Comparison of ENCODE assay signal across 9 mouse cellular contexts in genomic region chr3:52180785-52181184, GRCm38 (mm10).
A peak's percentile ranks its signal among the peaks of the same experiment; 100 is the strongest.
DNase-seq lines count a peak whose midpoint lies in the region; ATAC-seq and TF ChIP-seq lines count a peak whose summit lies in the region.
"Had no signal": no experiment of that assay in that cellular context is flagged by ENCODE, and none has a peak within 500 bp of the region (broad histone marks: within the 10 kb centered on the region; RNA-seq: fewer than 3 reads in every experiment).

No protein-coding gene starts in this region.

- H3K27ac ChIP-seq in intestine, postnatal 0 days (ENCODE audit: low read depth, low read length): peak overlapping the region; percentile 57
- H3K27ac ChIP-seq in neural tube, embryonic 13.5 days (replicated peaks): peak overlapping the region; percentile 92

- no peak overlapping the region for H3K4me2 ChIP-seq in intestine, postnatal 0 days (replicated peaks; ENCODE audit: low read depth)
- H3K4me2 ChIP-seq in neural tube, embryonic 13.5 days: peak overlapping the region; percentile 45

- H3K36me3 ChIP-seq in intestine, postnatal 0 days (ENCODE audit: control insufficient read depth, insufficient read depth): no peaks in the 10 kb centered on the region
- H3K36me3 ChIP-seq in neural tube, embryonic 13.5 days: no peaks in the 10 kb centered on the region

- no peaks in the 10 kb centered on the region for H3K27me3 ChIP-seq in intestine, postnatal 0 days (replicated peaks; ENCODE audit: control insufficient read depth, insufficient read depth, low read length)
- no peaks in the 10 kb centered on the region for H3K27me3 ChIP-seq in neural tube, embryonic 13.5 days
- H3K27me3 ChIP-seq: CH12.LX had no signal

- DNase-seq in left cerebral cortex, adult 18-20 months (ENCODE audit: low spot score in 2 of 2): peak; percentile 44 to 59
- DNase-seq in left cerebral cortex, postnatal 36 days (ENCODE audit: low spot score in 2 of 2): no peak
- DNase-seq in embryo, embryonic 11.5 days (ENCODE audit: low read depth, low spot score): peak; percentile 54
- DNase-seq in heart, adult 11 months: peak; percentile 99
- DNase-seq in lung, adult 18-20 months: peak; percentile 87 to 92
- peak; percentile 70 to 83 for DNase-seq in urinary bladder, postnatal 4 days (ENCODE audit: low spot score in 2 of 2)

- no peaks in the 10 kb centered on the region for H3K9me3 ChIP-seq in intestine, postnatal 0 days (ENCODE audit: control insufficient read depth)
- H3K9me3 ChIP-seq in neural tube, embryonic 13.5 days: no peaks in the 10 kb centered on the region

- 26% methylated on average over 10 of the region's 10 CpGs for WGBS in intestine, postnatal 0 days
- WGBS in neural tube, embryonic 13.5 days: 18% methylated on average over 10 of the region's 10 CpGs

- H3K4me3 ChIP-seq in intestine, postnatal 0 days (ENCODE audit: low read depth, low read length): no peak overlapping the region
- no peak overlapping the region for H3K4me3 ChIP-seq in neural tube, embryonic 13.5 days

- ATAC-seq in intestine, postnatal 0 days: peak; percentile 69
- peak; percentile 55 for ATAC-seq in neural tube, embryonic 13.5 days (ENCODE audit: low read depth)

- no peak overlapping the region for H3K9ac ChIP-seq in intestine, postnatal 0 days (ENCODE audit: low read depth, low read length)
- peak overlapping the region; percentile 31; the same call in 1 of the 2 replicates for H3K9ac ChIP-seq in neural tube, embryonic 13.5 days

- no peak for TF ChIP-seq CTCF in intestine, postnatal 0 days (IDR thresholded peaks at IDR 0.05; ENCODE audit: low read depth)

- intact Hi-C loops in left cerebral cortex, postnatal 36 days (cut with DNase I): no loop called here

- no peaks in the 10 kb centered on the region for H3K4me1 ChIP-seq in intestine, postnatal 0 days (replicated peaks; ENCODE audit: control insufficient read depth, insufficient read depth, low read length)
- peaks cover 59% of the 10 kb centered on the region for H3K4me1 ChIP-seq in neural tube, embryonic 13.5 days (replicated peaks)

Comparison
In these comparisons a context has a peak if more than half of its experiments do, and no peak if none do; other contexts are left out.
1. DNase-seq: peak in left cerebral cortex, adult 18-20 months (2 of 2), embryo, embryonic 11.5 days (single experiment), heart, adult 11 months (single experiment), lung, adult 18-20 months (2 of 2) and urinary bladder, postnatal 4 days (2 of 2); none in left cerebral cortex, postnatal 36 days (0 of 2).